Mouse (Mus musculus): Measurements from ENCODE around the gene Irf2bp2.

Gene Irf2bp2

GRCm38 (mm10) chr8:126570521-126571040 lies 23.2 kb downstream of the Irf2bp2 start:
- DNase-seq (ENCODE audit: extremely low spot score, low read depth, low spot score): no peak

- no peak for DNase-seq (ENCODE audit: extremely low spot score, low read depth, low spot score)
These were observed 23.7 kb downstream of the Irf2bp2 start for GRCm38 (mm10) chr8:126570046-126570445.

DNA sequence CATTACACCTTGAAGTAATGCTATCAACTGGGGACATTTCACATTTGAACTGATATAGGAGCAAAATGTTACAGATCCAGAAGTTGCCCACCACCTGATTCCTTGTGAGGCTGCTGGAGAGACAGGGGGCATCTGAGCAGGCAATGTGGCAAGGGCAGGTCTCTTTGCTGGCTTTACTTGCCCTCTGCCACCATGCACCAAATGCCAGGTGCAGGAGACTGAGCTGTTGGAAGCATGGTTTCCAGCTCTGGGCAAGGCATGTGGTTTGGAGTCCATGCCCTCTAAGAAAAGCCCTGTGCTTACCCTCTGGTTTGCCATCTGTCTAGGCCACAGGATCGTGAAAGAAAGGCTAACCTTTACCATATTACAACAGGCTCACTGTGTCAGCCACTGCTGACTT lies 24.1 kb downstream of the Irf2bp2 start:
- no peak for DNase-seq (ENCODE audit: extremely low spot score, low read depth, low spot score)

DNA sequence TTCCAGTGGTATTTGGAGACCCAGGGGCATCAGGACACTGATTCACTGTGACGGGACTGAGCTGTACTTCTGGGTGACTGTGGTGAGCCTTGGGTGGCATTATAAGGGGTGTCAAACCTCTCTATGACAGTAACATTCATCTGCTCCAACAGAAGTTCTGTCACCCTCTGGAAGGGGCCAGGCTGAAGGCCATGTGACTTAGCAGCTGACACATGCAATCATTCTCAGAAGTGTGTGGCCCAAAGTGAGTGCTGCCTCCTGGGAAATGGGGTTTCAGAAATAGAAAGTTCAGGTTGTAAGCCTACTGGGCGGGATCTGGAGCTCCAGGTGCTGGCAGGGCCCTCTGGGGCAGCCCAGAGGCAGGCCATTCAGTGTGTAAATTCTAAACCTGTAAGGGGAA lies 26.1 kb downstream of the Irf2bp2 start:
- no peak for DNase-seq (ENCODE audit: extremely low spot score, low read depth, low spot score)

- no peak for DNase-seq (ENCODE audit: extremely low spot score, low read depth, low spot score)
These were observed 27.2 kb downstream of the Irf2bp2 start for GRCm38 (mm10) chr8:126566446-126567062.

GRCm38 (mm10) chr8:126565954-126566445 lies 27.8 kb downstream of the Irf2bp2 start:
- DNase-seq (ENCODE audit: extremely low spot score, low read depth, low spot score): no peak

DNA sequence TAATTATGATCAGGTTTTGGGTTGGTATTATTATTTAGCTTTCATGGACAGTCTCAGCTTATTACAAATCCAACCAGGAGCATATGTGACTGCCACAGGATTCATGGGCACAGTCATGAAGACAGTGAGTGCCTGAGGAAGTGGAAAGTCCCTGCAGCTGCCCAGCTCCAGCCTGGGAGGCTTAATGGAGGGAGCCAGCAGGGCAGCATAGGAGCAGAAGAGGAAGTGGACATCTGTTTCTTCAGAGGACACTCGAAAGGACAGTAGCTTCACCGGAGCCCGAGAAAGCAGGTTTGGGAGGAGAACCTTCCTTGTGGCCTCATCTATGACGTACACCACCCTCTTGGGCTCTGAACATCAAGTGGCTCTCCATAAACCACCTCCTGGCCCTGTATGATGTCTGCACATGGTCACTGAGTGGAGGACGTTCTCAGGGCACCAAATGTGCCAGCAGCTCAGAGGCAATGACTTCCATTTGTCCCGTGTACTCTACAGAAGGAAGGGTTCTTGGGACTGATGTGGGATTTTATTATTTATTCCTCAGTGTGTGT lies 28.5 kb downstream of the Irf2bp2 start:
- DNase-seq (ENCODE audit: extremely low spot score, low read depth, low spot score): no peak

GRCm38 (mm10) chr8:126564551-126565154 lies 29.1 kb downstream of the Irf2bp2 start:
- DNase-seq (ENCODE audit: extremely low spot score, low read depth, low spot score): no peak

- no peak for DNase-seq (ENCODE audit: extremely low spot score, low read depth, low spot score)
These were observed 32.4 kb downstream of the Irf2bp2 start for GRCm38 (mm10) chr8:126561316-126561841.

DNA sequence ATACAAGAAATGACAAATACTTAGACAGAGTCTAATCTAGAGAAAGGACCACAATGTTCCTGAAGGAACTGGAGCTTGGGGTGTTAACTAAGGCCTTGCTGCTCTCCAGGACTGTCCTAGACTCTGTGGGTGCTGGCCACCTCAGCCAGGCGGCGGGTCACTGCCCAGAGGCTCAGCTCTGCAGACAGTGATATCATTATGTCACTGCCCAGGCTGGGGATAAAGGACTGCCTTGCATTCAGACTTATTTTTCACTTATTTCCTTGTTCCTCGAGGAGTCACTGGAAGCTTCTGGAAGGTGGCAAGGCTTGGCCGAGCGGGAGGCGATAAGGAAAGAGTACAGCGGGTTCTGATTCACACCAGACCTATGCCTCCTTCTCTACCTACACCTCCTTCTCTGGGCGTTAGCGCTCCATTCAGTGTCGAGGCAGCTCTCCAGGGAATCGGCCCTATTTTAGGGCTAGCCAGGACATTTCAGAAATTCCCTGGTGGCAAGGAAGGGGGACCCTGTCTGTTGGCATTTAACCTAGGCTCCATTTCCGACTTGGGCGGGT lies 35.3 kb downstream of the Irf2bp2 start:
- DNase-seq (ENCODE audit: extremely low spot score, low read depth, low spot score): no peak

DNA sequence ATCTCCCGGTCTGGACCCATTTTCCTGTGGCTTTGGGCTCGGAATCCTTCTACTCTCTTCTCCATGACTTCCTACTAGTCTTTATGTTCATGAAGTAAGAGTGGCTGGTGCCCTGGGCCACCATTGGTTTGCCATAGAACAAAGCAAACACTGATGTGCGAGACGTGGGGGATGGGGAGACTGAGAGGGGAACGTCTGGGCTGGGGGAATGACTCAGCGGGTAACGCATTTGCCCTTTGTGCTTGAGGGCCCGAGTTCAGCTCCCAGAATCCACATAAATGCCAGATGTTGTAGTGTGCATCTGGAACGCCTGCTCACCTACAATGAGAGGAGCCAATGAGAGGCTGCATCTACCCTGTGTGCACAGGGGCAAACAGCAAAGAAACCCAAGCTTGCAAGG lies 36.4 kb downstream of the Irf2bp2 start:
- DNase-seq (ENCODE audit: extremely low spot score, low read depth, low spot score): peak; percentile 39

DNA sequence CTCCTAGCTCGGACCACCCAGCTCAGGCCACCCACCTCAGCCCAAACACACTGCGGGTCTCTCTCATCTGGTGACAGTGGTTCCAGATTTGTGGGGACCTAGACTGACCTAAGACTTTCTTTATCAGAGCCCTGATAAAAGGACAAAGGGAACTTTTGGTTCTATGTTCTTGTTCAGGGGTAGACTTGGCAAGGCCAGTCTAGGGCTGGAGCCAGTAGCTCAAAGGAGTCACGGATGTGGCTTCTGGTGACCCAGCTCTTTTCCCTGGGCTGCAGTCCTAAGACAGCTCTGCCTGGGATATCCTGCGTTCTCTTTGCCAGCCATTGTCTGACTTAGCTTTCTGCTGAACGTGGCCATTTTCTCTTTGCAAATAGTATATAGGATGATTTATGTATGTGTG lies 37.1 kb downstream of the Irf2bp2 start:
- no peak for DNase-seq (ENCODE audit: extremely low spot score, low read depth, low spot score)

DNA sequence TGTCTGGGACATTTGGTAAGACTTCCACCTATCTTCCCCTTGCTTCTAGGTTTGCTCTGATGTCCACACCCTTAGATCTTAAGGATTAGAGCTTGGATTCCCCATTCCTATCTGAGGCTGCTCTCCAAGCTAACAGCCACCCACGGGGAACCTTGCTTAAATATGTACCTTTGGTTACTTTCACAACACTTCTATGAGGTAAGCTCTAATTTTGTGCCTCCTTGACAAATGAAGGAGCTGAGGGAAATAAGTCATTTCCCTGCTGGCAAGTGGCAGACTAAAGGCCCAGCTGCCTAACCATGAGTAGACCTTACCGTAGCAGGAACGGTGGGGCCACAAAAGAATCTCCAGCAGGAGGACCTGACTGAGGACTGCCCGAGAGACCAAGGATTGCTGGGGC lies 39.0 kb downstream of the Irf2bp2 start:
- DNase-seq (ENCODE audit: extremely low spot score, low read depth, low spot score): no peak

GRCm38 (mm10) chr8:126551871-126552270 lies 41.9 kb downstream of the Irf2bp2 start:
- no peak for DNase-seq (ENCODE audit: extremely low spot score, low read depth, low spot score)

DNA sequence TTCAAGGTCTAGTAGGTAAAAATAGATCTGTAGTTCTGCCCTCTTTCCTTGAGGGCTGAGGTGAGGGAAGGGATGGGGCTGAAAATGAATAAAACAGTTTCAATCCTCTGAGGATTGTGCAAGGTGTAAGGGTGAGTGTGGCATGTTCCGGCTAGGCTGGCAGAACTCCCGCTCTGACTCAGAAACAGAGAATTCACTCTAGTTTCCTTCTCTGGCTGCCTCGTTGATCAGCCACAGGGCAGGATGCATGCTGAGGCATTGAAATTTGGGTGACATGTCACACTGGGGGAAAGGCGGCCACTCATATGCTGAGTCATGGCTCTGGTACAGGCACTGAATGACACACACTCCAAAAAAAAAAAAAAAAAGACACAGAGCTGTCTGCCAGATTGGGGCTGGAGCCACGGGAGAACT lies 42.8 kb downstream of the Irf2bp2 start:
- DNase-seq (ENCODE audit: extremely low spot score, low read depth, low spot score): no peak

DNA sequence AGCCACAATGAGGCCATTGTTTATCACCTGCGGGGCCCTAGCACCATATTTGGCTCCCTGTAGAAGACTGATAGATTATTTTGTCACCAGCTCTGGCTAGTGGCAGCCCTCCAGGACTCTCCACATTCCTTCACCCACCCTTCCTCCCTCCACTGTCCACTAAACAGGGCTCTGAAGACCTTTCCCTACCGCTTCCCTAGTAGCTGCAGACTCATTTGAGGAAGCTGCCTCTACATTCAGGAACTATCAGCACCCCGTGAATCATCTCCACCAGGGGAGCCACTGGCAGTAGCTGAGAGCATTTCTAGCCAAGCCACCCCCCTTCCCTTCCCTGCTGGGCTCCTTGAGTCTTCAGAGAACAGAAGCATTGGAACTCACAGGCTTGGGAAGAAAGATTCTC lies 45.9 kb downstream of the Irf2bp2 start:
- DNase-seq (ENCODE audit: extremely low spot score, low read depth, low spot score): no peak

GRCm38 (mm10) chr8:126547361-126547760 lies 46.4 kb downstream of the Irf2bp2 start:
- no peak for DNase-seq (ENCODE audit: extremely low spot score, low read depth, low spot score)

DNA sequence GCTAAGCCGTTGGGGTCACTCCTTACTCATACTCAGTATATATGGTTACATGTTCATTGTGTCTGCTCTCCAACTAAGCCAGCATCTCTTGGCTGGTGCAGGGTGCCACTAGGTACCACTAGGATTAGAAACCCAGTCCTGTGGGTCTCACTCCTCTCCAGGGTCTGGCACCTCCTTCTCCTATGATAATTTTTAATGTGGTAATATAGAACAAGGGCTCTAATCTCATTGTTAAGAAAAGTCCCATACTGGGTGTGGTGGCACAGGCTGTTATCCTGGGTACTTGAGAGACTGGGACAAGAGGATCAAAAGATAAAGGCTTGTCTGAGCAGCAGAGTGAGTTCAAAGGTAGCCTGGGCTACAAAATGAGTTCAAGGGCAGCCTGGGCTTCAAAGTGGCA lies 47.3 kb downstream of the Irf2bp2 start:
- DNase-seq (ENCODE audit: extremely low spot score, low read depth, low spot score): no peak

GRCm38 (mm10) chr8:126543407-126543806 lies 50.4 kb downstream of the Irf2bp2 start:
- DNase-seq (ENCODE audit: extremely low spot score, low read depth, low spot score): no peak

DNA sequence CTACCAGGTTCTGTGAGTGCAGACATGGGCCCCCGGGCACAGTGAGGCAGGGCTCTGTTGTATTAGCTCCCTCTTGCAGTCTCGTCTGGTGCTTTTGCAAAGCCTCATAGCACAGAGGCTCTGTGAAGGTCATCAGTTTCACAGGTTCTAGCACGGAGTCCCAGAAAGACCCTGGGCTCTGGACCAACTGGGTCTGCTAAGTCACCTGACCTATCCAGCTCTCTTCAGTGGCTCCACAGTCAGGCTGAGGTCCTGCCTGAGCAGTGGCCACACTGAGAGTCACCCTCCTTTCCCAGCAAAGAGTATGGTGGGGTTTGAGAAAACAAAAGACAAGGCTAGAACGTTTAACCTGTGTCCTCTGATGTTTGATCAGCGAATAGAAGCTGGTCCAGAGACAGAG lies 51.0 kb downstream of the Irf2bp2 start:
- no peak for DNase-seq (ENCODE audit: extremely low spot score, low read depth, low spot score)

DNA sequence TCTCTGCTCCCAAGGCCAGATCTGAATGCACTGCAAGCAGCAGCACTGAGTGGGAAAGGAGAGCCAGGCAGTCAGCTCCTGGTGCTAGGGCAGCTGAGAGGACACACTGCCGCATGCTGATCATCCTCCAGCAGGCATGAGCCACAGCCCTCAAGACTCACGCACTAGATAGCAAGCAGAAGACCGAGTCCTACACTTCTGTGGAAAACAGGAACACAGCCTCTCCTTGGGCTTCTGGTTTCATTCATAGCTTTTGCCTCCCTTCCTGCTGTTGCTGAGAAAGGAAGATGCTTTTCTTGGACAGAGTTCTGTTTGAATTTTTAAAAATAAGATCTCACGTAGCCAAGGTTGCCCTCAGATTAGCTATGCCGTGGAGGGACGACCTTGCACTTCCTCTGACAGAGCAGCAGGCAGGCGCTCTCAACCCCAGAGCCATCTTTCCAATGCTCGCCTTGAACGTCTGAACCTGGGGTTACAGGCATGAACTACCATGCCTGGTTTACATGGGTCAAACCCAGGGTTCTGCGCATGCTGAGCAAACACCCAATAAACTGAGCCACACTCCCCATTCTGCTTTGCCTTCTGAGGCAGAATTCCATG lies 51.6 kb downstream of the Irf2bp2 start:
- no peak for DNase-seq (ENCODE audit: extremely low spot score, low read depth, low spot score)
